Mouse (Mus musculus) right cerebral cortex, postnatal 10 days (tissue): ENCODE measurements at regions not wholly inside any gene's neighbourhood (a gene's known extent, or its start where the extent isn't known, plus 50 kb on each side); places are given as distances from the start of the nearest gene placed in this dataset.

Source experiments
- DNase-seq, 2 experiments: peaks; one replicate each; pipeline ENCODE4 v3.0.0; 2021; ENCODE audit warnings: low spot score in 2 of 2

DNA sequence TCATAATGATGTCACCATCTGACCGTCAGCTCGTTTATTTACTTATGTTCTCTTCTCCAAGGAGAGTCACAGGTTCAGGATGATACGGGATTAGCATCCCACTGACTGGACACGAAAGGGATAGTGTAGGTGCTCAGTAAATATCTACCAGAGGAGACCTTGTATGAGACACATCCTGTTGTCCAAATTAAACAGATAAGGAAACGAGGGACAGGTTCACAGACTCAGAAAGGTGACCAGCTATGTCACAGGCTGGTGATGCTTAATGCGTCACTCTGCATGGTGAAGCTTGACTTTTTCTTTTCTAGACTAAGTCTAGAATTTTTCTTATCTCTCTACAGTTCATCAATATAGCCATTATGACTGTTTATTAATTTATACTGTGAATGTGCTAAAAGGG lies 235.2 kb upstream of the Sall1 start:
- DNase-seq: no peak

DNA sequence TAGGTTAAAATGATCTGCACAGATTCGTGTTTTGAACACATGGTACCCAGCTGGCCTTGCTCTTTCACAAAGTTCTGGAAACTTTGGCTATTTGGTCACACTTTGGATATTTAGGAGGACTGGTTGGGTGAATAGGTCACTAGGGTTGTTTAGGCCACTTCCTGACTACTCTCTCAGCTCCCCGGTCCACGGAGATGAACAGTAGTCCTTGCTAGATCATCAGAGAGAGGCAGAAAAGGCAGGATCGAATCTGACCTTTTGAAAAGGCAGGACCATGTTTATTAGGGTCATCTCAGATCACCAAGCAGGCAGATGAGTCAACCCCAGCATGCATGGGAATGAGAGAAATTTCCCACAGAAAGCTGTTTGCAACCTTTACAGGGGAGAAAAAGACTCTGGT lies 229.3 kb upstream of the Sall1 start:
- no peak for DNase-seq

DNA sequence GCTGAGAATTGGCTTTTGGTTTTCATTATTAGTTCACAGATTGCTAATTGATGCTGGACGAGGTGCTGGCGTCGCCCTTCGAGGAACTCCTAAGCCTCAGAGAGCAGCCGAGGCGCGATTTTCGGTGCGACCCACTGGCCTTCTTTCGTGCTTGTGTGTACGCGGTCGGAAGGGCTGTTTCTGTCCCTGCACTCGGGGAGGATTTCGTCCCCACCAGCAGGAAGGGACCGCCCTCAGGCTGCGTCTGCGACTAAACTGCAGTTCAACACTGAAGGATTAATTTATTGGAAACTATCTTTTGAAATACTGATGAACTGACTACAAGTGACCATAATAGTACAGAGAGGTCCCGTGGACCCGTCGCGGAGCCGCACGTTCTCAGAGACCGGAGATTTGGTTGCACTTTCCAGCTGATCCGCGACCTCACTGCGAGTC lies 228.4 kb upstream of the Sall1 start:
- DNase-seq: peak; percentile 48 to 51

DNA sequence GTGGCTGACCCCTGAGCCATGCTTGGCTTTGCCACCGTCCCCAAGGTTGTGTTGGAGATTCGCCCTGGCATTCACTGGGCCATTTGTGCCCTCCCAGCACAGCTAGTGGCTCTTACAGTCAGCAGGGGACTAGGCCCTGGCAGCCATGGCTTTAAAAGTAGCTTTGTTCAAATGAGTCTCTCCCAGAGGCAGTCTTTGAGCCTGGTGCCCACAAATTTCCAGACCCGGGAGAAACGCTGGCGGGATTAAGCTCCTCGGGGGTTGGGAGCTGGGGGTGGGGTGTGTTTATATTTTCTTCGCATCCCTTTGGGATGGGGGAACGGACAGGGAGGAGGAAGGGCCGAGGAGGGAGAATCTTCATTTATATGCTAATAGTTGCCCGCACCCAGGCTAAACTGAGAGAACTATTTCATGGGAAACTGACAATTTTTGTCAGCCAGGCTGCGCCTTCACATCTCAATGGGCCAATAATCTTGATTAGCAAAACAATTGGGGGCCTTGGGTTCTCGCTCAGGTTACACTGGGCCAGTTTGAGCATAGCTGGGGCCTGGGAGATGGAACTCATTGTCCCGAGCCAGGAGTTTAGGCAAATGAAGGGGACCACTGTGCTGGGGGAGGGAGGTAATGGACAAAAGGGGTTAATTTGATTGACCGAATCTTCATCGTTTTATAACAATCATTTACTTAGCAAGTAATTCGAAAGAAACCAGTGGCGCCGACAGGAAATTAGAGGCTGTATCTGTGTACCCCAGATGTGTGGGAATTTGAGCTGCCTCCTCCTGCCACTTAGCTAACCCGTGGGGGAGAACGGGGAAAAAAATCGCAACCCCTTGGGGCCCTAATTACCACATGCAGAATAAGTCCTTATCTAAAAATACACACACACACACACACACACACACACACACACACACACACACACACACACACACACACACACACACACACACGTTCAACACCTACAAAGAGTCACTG lies 227.7 kb upstream of the Sall1 start:
- DNase-seq: peak; percentile 50 to 57

DNA sequence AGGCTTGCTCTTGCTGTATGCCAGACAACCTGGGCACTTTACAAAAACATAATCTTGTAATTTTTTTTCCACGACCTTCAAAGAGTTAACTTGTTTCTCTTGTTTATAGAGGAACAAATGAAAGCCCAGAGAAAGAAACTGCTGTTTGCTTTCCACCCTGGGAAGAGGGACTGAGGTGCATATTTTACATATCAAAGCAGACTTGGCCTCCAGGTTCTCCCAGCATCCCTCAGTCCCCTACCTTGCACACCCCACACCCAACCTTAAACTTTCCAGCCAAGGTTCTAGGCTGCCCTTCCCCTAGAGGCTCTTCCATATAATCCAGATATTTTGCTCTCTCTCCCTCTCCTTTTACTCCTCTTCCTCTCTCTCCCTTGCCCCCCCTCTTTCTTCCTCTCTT lies 226.0 kb upstream of the Sall1 start:
- DNase-seq: no peak

DNA sequence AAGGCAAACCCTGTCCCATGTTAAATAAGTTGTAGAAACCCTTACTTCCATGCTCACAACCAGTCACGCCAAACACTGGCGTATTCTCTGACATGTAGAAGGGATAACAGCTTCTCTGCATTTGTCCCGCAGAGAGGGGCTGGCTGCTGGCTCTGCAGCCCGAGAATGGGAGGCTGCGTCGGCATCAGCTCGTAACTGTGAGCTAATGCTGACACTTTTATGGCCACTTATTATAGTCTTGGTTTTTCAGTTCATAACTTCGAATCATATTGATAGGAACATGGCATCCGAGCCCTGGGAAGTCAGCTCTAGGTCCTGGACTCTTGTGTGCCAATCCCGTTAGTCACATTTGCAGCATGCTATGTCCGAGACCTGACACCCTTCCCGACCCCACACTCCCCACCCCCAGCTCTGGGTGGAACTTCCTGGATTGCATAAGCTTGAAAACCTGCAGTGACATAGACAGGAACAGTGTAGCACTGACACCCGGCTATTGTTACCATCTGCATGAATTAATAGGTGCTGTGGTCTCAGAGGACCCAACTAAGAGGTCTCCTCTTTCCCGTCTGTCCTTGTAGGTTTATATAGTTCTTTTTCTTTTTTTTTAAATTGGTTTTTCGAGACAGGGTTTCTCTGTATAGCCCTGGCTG lies 217.3 kb upstream of the Sall1 start:
- DNase-seq: no peak

DNA sequence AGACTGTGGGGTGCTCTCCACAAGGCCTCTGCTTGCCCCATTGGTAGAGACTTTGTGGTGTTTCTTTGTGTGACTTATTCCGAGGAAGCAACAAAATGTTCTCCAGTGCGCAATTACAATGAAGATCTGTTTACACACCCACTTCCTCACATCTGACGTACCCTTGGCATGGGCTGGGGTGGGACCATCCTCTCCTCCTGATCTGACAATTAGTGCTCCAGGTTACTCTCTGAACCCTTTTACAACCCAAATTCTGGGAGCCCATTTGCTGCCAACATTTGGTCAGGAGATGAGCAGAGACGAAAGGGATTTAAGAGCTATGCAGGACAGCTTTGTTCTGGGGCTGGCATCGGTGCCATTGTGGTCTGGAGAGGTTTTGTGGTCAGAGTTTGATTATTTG lies 215.9 kb upstream of the Sall1 start:
- DNase-seq: no peak

DNA sequence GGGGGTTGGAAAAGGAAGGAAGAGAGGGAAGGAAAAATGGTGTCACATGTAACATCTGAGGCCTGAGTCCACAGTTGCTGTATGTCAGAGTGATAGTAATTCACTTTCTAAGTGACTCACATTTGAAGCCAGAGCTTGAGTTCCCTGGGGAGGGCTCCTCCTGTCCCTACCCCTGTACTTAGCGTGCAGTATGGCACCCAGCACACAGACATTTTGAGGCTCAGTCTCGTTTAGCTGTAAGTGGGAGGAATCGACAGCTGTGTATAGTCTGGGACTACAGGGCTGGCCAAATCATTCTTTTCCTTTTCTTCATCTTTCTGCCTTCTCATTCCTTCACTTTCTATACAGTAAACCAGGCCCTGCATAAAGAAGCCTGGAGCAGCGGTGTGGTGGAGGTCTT lies 202.4 kb upstream of the Sall1 start:
- DNase-seq: no peak

DNA sequence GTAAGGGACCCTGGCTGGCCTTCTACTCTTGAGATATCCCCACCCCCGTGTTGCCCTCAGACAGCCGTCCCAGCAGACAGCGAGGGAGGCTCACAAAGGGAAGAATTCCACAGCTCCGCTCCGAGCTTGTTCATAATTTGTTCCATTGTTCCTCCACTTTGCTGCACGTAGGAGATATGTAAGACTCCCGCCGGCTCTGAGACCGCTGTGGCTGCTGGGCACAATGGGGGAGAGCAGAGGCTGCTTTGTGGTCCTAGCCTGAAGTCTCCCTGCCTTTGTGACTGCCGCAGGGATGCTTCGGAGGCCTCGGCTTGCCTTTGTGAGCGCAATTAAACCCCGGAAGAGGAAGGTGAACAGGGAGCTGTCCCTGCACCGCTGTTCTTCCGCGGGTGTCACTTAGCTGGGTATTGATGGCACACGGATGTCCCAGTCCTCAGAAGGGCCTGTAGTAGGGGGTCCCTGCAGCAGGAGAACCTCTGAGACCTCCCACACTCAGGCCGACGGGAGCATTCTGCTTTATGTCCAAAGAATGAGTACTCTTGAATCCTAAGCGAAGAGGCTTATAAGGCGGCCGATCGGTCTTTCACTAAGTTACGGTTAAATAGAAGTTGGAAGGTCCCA lies 201.3 kb upstream of the Sall1 start:
- no peak for DNase-seq

DNA sequence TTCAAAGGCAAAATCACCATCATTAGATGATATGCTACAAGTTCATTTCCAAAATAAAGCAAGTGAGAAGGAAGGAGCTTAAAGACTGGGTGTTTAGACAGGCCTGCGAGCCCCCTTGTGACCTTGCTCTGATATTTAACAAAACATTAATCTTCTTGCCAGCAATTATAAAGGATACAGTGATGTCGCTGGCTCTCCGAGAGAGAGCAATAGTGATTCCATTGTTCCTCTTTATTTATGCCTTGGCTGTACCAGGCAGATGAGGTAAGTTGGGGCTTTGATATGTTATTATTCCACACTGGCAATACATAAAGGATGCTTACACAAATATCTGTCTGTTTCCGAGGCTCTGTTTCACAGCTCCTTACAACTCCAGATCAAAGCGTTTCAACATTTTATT lies 197.7 kb upstream of the Sall1 start:
- no peak for DNase-seq

DNA sequence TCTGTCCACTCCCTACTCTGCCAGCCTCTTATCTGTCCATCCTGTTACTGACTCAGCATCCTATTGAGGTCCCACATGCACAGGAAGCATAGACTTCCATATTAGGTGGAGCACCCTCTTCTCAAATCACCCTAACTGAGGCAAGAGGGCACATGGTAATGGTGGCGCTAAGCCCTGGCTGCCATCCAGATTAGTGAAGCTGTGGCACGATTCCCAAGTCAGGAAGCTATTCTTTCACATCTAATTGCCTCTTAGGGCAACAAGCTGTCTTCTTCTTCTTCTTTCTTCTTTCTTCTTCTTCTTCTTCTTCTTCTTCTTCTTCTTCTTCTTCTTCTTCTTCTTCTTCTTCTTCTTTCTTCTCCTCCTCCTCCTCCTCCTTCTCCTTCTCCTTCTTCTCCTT lies 195.7 kb upstream of the Sall1 start:
- DNase-seq: no peak

DNA sequence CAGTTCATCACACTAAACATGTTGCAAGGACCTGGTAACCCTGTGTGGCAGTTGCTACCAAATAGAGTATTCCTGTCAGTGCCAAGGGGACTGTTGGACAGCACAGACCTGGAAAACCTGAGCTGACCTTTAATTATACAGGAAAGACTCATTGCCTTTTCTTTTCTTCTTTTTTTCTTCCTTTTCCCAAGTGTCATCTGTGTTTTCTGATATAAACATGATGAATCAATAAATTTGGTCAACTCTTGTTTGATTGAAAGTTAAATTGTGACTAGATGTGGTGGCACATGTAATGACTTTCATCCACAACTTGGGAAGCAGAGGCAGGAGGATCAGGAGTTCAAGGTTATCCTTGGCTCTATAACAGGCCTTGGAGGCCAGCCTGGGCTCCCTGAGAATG lies 190.1 kb upstream of the Sall1 start:
- no peak for DNase-seq

DNA sequence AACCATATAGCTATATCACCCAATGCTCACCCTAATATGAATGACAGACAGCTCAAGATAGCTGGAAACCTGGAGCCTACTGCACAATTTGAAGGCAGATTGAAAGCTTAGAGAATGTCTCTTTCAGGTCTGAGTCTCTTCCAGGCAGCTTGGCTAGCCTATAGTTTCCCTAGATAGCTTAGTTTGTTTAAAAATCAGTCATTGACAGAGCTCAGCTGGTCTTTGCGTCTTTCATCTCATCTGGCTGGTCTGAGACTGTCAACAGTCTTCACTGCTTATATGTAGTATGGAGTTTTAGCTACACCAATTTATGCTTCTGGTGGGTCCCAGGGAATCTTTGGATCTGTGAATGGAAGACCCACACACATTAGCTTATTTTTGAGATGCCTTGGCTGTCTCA lies 188.4 kb upstream of the Sall1 start:
- no peak for DNase-seq

DNA sequence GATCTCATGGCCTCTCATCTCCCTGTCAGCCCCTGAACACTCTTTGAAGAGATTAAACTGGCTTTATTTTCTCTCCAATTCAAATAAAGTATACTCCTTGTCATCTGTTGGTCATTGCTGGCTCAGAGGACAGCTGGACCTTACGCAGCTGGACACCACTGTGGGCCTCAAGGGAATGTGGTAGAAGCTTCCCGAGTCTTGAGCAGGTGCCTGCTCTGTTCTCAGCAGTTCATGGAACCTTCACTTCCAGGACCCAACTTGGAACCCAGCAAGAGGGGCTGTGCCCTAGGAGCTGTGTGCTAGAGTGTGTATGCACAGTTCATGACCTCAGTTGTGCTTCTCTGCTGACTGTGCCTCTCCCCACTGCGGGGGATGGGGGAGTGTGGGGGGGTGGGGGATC lies 185.2 kb upstream of the Sall1 start:
- DNase-seq: no peak

DNA sequence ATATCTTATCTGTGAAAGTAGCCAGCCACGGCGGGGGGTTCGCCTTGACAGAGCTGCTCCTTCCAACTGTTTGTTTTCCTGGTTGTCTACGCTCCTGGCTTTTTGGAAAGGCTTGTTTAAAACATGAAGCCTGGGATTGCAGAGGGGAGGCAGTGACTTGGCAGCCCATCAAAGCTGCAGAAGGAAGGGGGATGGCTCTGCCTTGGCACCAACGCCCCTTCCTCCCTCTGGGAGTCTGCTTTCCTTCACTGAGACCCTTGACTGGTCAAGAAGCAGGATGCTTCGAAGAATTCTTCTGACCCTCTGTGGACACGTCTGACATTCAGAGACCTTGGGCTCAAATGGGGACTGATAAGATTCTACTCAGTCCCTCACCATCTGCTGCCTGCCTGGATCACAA lies 176.9 kb upstream of the Sall1 start:
- peak; percentile 51 to 52 for DNase-seq

DNA sequence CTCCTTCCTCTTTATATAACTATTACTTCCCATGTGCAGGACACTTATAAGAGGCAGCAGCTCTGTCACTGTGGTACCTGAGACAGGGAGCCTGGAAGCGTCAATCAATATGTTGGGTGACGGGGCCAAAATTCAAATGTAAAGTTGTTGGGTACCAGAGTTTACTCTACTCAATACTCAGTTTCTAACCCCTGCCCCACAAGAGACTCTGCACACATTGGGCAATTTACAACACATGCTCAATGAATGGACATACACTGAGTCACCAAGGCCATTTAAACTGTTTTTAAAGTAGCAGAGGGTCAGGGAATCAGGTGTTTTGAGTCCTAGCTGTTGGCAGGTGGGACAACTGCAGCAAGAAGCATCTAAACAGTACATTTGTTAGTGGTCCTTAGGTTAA lies 176.4 kb upstream of the Sall1 start:
- DNase-seq: no peak

DNA sequence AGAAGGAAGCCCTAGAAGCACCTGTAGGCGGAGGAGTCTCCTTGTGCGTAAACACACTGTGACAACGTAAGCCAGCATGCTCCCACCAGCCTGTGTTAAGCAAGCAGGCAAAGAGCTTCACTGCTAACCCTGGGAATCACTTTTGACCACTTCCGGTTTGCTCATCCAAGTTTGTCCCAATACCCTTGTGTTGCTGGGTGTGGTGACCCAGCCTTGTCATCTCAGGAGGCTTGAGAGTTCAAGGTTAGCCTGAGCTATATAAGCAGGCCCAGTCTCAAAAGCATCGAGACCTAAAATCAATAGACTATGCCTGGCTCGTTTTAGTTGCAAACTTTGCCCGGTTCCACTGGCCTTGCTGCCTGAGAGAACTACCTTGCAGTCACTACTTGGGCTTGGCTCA lies 175.2 kb upstream of the Sall1 start:
- DNase-seq: no peak

DNA sequence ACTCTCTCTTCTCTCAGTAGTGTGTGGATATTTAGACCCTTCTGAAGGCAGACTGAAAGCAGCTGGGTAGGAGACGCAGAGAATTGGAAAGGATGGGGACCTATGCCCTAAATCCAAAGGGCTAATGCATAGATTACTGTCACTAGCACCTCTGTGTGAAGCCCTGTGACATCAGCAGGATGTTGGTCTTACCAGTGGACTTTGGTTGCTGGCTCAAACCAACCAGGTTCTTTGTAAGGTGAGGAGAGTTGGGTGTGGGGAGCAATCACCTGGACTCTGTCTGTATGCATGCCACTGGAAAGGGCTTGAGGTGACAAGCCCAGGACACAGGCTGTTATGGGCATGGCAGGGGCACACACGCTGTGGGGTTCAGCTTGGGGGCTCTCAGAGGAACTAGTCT lies 173.7 kb upstream of the Sall1 start:
- DNase-seq: no peak

DNA sequence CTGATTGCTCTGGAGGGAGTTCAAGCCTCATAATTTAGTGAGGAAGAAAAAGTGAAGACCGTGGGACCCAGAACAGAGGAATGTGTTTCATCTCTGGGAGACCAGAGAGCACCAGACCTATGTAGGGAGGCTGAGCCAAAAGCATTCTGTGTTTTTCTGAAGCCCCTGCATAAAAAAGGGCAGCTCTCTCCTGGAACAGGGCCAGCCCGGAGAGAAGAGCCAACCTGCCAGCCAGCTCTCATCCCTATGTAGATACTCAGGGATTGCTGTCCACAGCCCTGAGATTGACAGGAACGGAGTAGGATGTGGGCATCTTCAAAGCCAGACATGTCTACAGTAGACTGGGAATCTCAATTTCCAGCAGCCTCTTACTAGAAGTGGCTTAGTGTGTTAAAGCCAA lies 168.0 kb upstream of the Sall1 start:
- DNase-seq: no peak

DNA sequence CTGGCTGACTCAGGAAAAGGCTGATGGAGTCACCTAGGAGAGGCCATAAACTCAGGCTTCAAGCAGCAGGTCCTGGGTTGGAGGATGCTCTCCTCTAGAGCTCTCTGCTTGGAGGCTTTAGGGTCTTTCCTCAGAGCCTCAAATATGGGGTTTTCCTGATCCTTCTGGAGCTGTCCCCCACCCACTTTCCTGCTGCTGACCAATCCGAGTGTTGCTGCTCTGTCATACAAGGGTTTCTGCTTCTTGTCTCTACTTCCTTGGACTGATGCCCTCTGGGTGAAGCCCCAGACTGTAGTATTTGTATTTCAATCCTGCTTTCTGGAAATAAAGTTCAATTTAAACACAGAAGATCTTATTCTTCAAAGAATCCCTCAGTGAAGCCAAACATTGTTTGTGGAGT lies 166.7 kb upstream of the Sall1 start:
- DNase-seq: no peak

DNA sequence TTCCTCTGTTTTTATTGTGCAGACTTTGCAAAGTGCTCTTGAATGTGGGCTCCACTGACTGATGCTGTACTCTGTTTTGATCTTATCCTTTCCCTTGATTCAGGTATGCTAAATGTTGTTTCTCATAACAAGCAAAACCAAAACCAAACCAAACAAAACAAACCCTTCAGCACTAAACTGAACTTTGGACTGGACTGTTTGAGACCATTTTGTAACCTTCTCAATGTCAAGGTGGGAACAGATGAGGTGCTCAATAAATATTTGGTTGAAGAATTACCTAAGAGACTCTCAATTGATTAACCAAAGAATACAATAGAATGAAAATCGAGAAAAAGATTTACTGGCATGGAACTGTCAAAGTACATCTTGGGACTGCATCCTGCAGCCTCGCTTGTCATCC lies 163.9 kb upstream of the Sall1 start:
- DNase-seq: no peak

DNA sequence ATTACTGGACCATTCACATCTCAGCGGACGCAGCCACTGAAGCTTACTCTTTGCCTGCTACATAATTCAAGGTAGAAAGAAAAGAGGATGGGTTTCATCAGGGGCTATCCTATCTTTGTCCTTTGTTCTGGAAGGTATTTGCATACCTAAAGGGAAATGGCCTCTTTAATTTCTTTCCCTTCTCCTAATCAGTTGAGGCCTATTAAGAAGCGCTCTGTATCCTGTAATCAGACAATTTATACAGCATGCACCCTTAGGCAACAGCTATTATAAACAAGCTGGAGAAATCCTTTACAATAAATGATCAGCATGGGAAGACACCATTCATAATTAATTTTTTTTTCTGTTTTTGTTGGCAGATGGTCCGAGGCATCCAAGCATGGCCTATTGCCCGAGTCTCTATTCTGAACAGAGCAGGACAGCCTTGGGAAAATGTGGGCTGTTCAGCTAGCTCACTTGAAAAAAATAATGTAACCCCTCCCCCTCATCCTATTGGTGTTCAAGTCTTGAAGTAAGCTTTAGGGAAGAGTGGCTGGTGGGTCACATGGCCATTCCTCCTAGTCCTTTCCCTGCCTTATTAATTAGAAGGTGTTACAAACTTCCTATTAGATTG lies 158.6 kb upstream of the Sall1 start:
- no peak for DNase-seq
